ENCODE assay signal across 10 mouse cellular contexts in genomic region chr8:108896468-108897346, GRCm38 (mm10).
A peak's percentile ranks its signal among the peaks of the same experiment; 100 is the strongest.
DNase-seq lines count a peak whose midpoint lies in the region; ATAC-seq lines count a peak whose summit lies in the region.
"Had no signal": no experiment of that assay in that cellular context is flagged by ENCODE, and none has a peak within 500 bp of the region (broad histone marks: within the 10 kb centered on the region; RNA-seq: fewer than 3 reads in every experiment).

No protein-coding gene starts in this region.

- intact Hi-C loops in heart, postnatal 10 days (cut with DNase I) = no loop called here

- H3K36me3 ChIP-seq in forebrain, embryonic 16.5 days (ENCODE audit: control insufficient read depth, insufficient read depth) = no peaks in the 10 kb centered on the region
- H3K36me3 ChIP-seq in lung, embryonic 16.5 days (ENCODE audit: control insufficient read depth, insufficient read depth, low read length) = no peaks in the 10 kb centered on the region
- H3K36me3 ChIP-seq: G1E; liver, embryonic 15.5 days had no signal

- no peak overlapping the region for H3K4me3 ChIP-seq in forebrain, embryonic 16.5 days (replicated peaks; ENCODE audit: low read length)
- H3K4me3 ChIP-seq in lung, embryonic 16.5 days (ENCODE audit: low read length) = no peak overlapping the region
- H3K4me3 ChIP-seq: liver, embryonic 15.5 days had no signal

- no peaks in the 10 kb centered on the region for H3K9me3 ChIP-seq in forebrain, embryonic 16.5 days (ENCODE audit: control insufficient read depth, low read length)
- no peaks in the 10 kb centered on the region for H3K9me3 ChIP-seq in lung, embryonic 16.5 days (ENCODE audit: control insufficient read depth, low read length)
- H3K9me3 ChIP-seq: liver, embryonic 15.5 days had no signal

- WGBS in forebrain, embryonic 16.5 days = 15% methylated on average over 18 of the region's 18 CpGs
- WGBS in lung, embryonic 16.5 days = 40% methylated on average over 18 of the region's 18 CpGs

- no peak overlapping the region; the same call in 1 of the 2 replicates for H3K9ac ChIP-seq in forebrain, embryonic 16.5 days (replicated peaks; ENCODE audit: low read depth, low read length)
- 0 out of 2 replicates have a peak overlapping the region, but pooled peaks have one; percentile 18 for H3K9ac ChIP-seq in lung, embryonic 16.5 days (ENCODE audit: low read length)
- H3K9ac ChIP-seq: liver, embryonic 15.5 days had no signal

- peaks cover 36% of the 10 kb centered on the region for H3K4me1 ChIP-seq in forebrain, embryonic 16.5 days (replicated peaks; ENCODE audit: control insufficient read depth, insufficient read depth, low read length)
- peaks cover 56% of the 10 kb centered on the region for H3K4me1 ChIP-seq in lung, embryonic 16.5 days (replicated peaks; ENCODE audit: control insufficient read depth, insufficient read depth, low read length)
- H3K4me1 ChIP-seq: liver, embryonic 15.5 days had no signal

- H3K27ac ChIP-seq in forebrain, embryonic 16.5 days (ENCODE audit: low read length) = no peak overlapping the region
- H3K27ac ChIP-seq in lung, embryonic 16.5 days (ENCODE audit: low read length) = peak overlapping the region; percentile 88
- H3K27ac ChIP-seq: liver, embryonic 15.5 days had no signal

- no peaks in the 10 kb centered on the region; the same call in 1 of the 2 replicates for H3K27me3 ChIP-seq in forebrain, embryonic 16.5 days (replicated peaks; ENCODE audit: control insufficient read depth, insufficient read depth, low read length)
- no peaks in the 10 kb centered on the region for H3K27me3 ChIP-seq in lung, embryonic 16.5 days (ENCODE audit: control insufficient read depth, insufficient read depth, low read depth, low read length)
- H3K27me3 ChIP-seq: liver, embryonic 15.5 days had no signal

- ATAC-seq in forebrain, embryonic 16.5 days = peak; percentile 57
- ATAC-seq in lung, embryonic 16.5 days (ENCODE audit: low read depth) = peak; percentile 39

- peak overlapping the region; percentile 6 for H3K4me2 ChIP-seq in forebrain, embryonic 16.5 days (ENCODE audit: low read length)
- H3K4me2 ChIP-seq in lung, embryonic 16.5 days (ENCODE audit: low read depth, low read length) = no peak overlapping the region
- H3K4me2 ChIP-seq: liver, embryonic 15.5 days had no signal

- peak; percentile 50 for DNase-seq in thymus, postnatal 14 days
- DNase-seq in thymus, postnatal 10 days (ENCODE audit: low spot score in 2 of 2) = no peak
- peak; percentile 92 to 94 for DNase-seq in heart, postnatal 10 days
- DNase-seq in kidney, postnatal 4 days = peak; percentile 90 to 92
- peak; percentile 67 for DNase-seq in right cerebral cortex, adult 18-20 months
- no peak for DNase-seq in spleen, adult 12 weeks (ENCODE audit: low spot score)

Comparison
In these comparisons a context has a peak if more than half of its experiments do, and no peak if none do; other contexts are left out.
1. DNase-seq: peak in thymus, postnatal 14 days (single experiment), heart, postnatal 10 days (2 of 2), kidney, postnatal 4 days (2 of 2) and right cerebral cortex, adult 18-20 months (single experiment); none in thymus, postnatal 10 days (0 of 2) and spleen, adult 12 weeks (single experiment).